Comparison of ENCODE assay signal across 9 mouse cellular contexts in the genomic region with DNA sequence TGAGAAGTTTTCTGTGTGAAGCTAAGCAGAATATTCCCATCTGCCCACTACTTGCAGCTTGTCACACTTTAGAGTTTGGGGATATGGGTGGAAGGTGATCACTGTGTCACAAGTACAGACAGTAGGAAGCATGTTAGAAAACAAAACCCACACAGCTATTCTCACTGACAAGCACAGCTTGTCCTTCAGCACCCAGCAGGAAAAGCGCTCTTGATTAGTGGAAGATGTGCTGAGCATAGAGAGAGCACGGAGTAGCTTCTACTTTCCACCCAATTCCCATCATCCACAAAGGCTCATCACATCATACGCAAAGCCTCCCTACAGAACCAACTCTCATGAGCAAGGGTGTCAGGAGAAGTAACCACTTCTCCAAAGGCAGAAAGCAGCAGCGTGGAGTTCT. TPM values are rescaled to one million over a fixed set of nuclear protein-coding genes. Genes with fewer than 3 reads are reported as not detected.
DNase-seq lines count a peak whose midpoint lies in the region; ATAC-seq lines count a peak whose summit lies in the region.
"Had no signal": no experiment of that assay in that cellular context is flagged by ENCODE, and none has a peak within 500 bp of the region (broad histone marks: within the 10 kb centered on the region; RNA-seq: fewer than 3 reads in every experiment).

No protein-coding gene starts in this region.

- 44% methylated on average over 4 of the region's 4 CpGs for WGBS in heart, embryonic 12.5 days
- 68% methylated on average over 4 of the region's 4 CpGs for WGBS in limb, embryonic 15.5 days

- H3K27ac ChIP-seq in heart, embryonic 12.5 days (ENCODE audit: poor library complexity, severe bottlenecking), result no peak overlapping the region
- H3K27ac ChIP-seq in limb, embryonic 15.5 days, result no peak overlapping the region

- H3K9ac ChIP-seq in heart, embryonic 12.5 days, result no peak overlapping the region
- H3K9ac ChIP-seq in limb, embryonic 15.5 days, result no peak overlapping the region

- DNase-seq in heart, adult 8-10 months (ENCODE audit: low spot score), result no peak
- peak; percentile 25 for DNase-seq in right cerebral cortex, postnatal 25 days
- DNase-seq in right cerebral cortex, postnatal 10 days (ENCODE audit: low spot score in 2 of 2), result no peak
- no peak for DNase-seq in T-cell, adult 2 months (ENCODE audit: low spot score)
- DNase-seq in B cell, adult 2 months, result no peak
- no peak for DNase-seq in thymus, postnatal 0 days (ENCODE audit: low spot score)

- H3K4me1 ChIP-seq in heart, embryonic 12.5 days (replicated peaks), result peaks cover 8% of the 10 kb centered on the region
- H3K4me1 ChIP-seq in limb, embryonic 15.5 days, result peaks cover 17% of the 10 kb centered on the region

- no peaks in the 10 kb centered on the region for H3K9me3 ChIP-seq in heart, embryonic 12.5 days (replicated peaks)
- no peaks in the 10 kb centered on the region for H3K9me3 ChIP-seq in limb, embryonic 15.5 days

- no peaks in the 10 kb centered on the region for H3K36me3 ChIP-seq in heart, embryonic 12.5 days
- H3K36me3 ChIP-seq in limb, embryonic 15.5 days, result no peaks in the 10 kb centered on the region

- no peak for ATAC-seq in heart, embryonic 12.5 days (ENCODE audit: insufficient number of reproducible peaks, low FRiP score)
- no peak for ATAC-seq in limb, embryonic 15.5 days (ENCODE audit: insufficient number of reproducible peaks, low FRiP score, low TSS enrichment, low read depth)

- peak overlapping the region; percentile 88 for H3K4me3 ChIP-seq in heart, embryonic 12.5 days
- H3K4me3 ChIP-seq in limb, embryonic 15.5 days, result peak overlapping the region; percentile 58; the same call in 1 of the 2 replicates

- H3K4me2 ChIP-seq in heart, embryonic 12.5 days, result peak overlapping the region; percentile 100
- H3K4me2 ChIP-seq in limb, embryonic 15.5 days, result peak overlapping the region; percentile 98; the same call in 1 of the 2 replicates

- H3K27me3 ChIP-seq in heart, embryonic 12.5 days (replicated peaks), result peaks cover 20% of the 10 kb centered on the region; the same call in 1 of the 2 replicates
- peaks cover 32% of the 10 kb centered on the region for H3K27me3 ChIP-seq in limb, embryonic 15.5 days
- H3K27me3 ChIP-seq: CH12.LX had no signal

RNA-seq across cellular contexts. Expression of gene Zfp804a, which starts 1.4 kb away (rescaled TPM):
- polyA plus RNA-seq in heart, embryonic 12.5 days (2016; fragmentation: Nextera tagmentation; extraction: Ambion mirVana), result 0.64 and 0.99 TPM in 2 replicates
- not detected for total RNA-seq in heart, adult 8-10 months (2022)
- 0.45 and 0.64 TPM in 2 replicates for polyA plus RNA-seq in limb, embryonic 15.5 days (2015; fragmentation: Nextera tagmentation; extraction: Ambion mirVana)
- polyA plus RNA-seq in thymus, postnatal 0 days (2015; fragmentation: Nextera tagmentation; extraction: Ambion mirVana), result 0.04 TPM in 1 of 2 replicates, not detected in the other
- total RNA-seq: CH12.LX had no signal
